Mouse (Mus musculus) heart, embryonic 12.5 days (tissue): ENCODE data around the gene Frem2. TPM values are rescaled to one million over a fixed set of nuclear protein-coding genes. Genes with fewer than 3 reads are reported as not detected.

Source experiments
- ATAC-seq: fragments of 200-750 bp; cut with Nextera tagmentation; 2 replicates; pipeline ENCODE4 v1.8.0; 2017; ENCODE audit warnings: moderate TSS enrichment, moderate library complexity; ENCODE audit not compliant: insufficient number of reproducible peaks, low FRiP score
- H3K27ac ChIP-seq: fragments of 300-500 bp; sonication (generic); 2 replicates; pipeline ENCODE4 v1.5.1; 2016; ENCODE audit warnings: mild to moderate bottlenecking, moderate library complexity; ENCODE audit not compliant: poor library complexity, severe bottlenecking
- H3K27me3 ChIP-seq: fragments of 300-500 bp; sonication (generic); replicated peaks from 2 replicates; pipeline ENCODE4 v1.6.1; 2016; ENCODE audit warnings: mild to moderate bottlenecking, moderate library complexity
- H3K36me3 ChIP-seq: fragments of 300-500 bp; sonication (generic); 2 replicates; pipeline ENCODE4 v1.6.1; 2016; ENCODE audit warnings: mild to moderate bottlenecking, moderate library complexity
- H3K4me1 ChIP-seq: fragments of 300-500 bp; sonication (generic); replicated peaks from 2 replicates; pipeline ENCODE4 v1.6.1; 2016; ENCODE audit warnings: mild to moderate bottlenecking
- H3K4me2 ChIP-seq: fragments of 300-500 bp; sonication (generic); 2 replicates; pipeline ENCODE4 v1.6.1; 2016; ENCODE audit warnings: mild to moderate bottlenecking, moderate library complexity
- H3K4me3 ChIP-seq: fragments of 300-500 bp; sonication (generic); 2 replicates; pipeline ENCODE4 v1.5.1; 2016; ENCODE audit warnings: mild to moderate bottlenecking
- H3K9ac ChIP-seq: fragments of 300-500 bp; sonication (generic); 2 replicates; pipeline ENCODE4 v1.6.1; 2016; ENCODE audit warnings: mild to moderate bottlenecking, moderate library complexity
- H3K9me3 ChIP-seq: fragments of 300-500 bp; sonication (generic); replicated peaks from 2 replicates; pipeline ENCODE4 v1.6.1; 2016; ENCODE audit warnings: mild to moderate bottlenecking, moderate library complexity
- WGBS: fragments of 180-500 bp; shearing (Covaris S2); methylation state at CpG from one replicate; pipeline ENCODE4 v1.1.7; 2016; 5-methylcytosine and 5-hydroxymethylcytosine counted together
- polyA plus RNA-seq: library from polyadenylated mRNA; unstranded; fragments of >200 nt; fragmentation: Nextera tagmentation; extraction: Ambion mirVana; gene quantifications from 2 replicates; pipeline ENCODE4 v1.2.1, GENCODE M21; 2016

Gene Frem2
- polyA plus RNA-seq = 7.0 and 7.9 TPM in 2 replicates

GRCm38 (mm10) chr3:53656878-53657561, at the start of gene Frem2:
Gene Frem2, minus strand, starts transcription at chr3:53657355.
- WGBS = under 1% methylated on average over 34 of the region's 34 CpGs
- H3K9ac ChIP-seq = peak within 1 kb of the TSS; percentile 69
- H3K27me3 ChIP-seq = peaks cover 16% of the 10 kb centered on the region
- H3K27ac ChIP-seq = peak within 1 kb of the TSS; percentile 52
- peak within 1 kb of the TSS; percentile 93 for H3K4me2 ChIP-seq
- peaks cover 27% of the 10 kb centered on the region for H3K36me3 ChIP-seq
- peaks cover 12% of the 10 kb centered on the region for H3K9me3 ChIP-seq
- peak within 1 kb of the TSS; percentile 62 for H3K4me3 ChIP-seq
- peak; percentile 89 for ATAC-seq
- H3K4me1 ChIP-seq = peaks cover 12% of the 10 kb centered on the region

GRCm38 (mm10) chr3:53705992-53706495, 48.9 kb upstream of the Frem2 start:
- ATAC-seq = no peak
- Histone ChIP-seq H3K4me1 (peaks cover 28% of the 10 kb centered on the region), H3K27me3 (no peaks in the 10 kb centered on the region), H3K36me3 (no peaks in the 10 kb centered on the region), H3K4me2 (no peak overlapping the region), H3K9me3 (no peaks in the 10 kb centered on the region), H3K9ac (no peak overlapping the region), H3K4me3 (no peak overlapping the region), H3K27ac (no peak overlapping the region)
- WGBS = 77% methylated on average over 6 of the region's 6 CpGs

- H3K27ac ChIP-seq = peak overlapping the region; percentile 15; the same call in 1 of the 2 replicates
Measured at GRCm38 (mm10) chr3:53703126-53703505, 46.0 kb upstream of the Frem2 start.

GRCm38 (mm10) chr3:53702421-53703125, 45.4 kb upstream of the Frem2 start:
- 40% methylated on average over 9 of the region's 9 CpGs for WGBS
- H3K36me3 ChIP-seq = no peaks in the 10 kb centered on the region
- no peak overlapping the region for H3K9ac ChIP-seq
- no peaks in the 10 kb centered on the region for H3K27me3 ChIP-seq
- peaks cover 20% of the 10 kb centered on the region for H3K4me1 ChIP-seq
- no peak overlapping the region for H3K4me3 ChIP-seq
- H3K27ac ChIP-seq = no peak overlapping the region
- no peaks in the 10 kb centered on the region for H3K9me3 ChIP-seq
- no peak for ATAC-seq
- H3K4me2 ChIP-seq = no peak overlapping the region

More at GRCm38 (mm10) chr3:53703126-53703505, 46.0 kb upstream of the Frem2 start:
- no peak overlapping the region for H3K4me3 ChIP-seq
- no peak overlapping the region for H3K4me2 ChIP-seq
- 0 out of 2 replicates have a peak overlapping the region, but pooled peaks have one; percentile 8 for H3K9ac ChIP-seq
- no peaks in the 10 kb centered on the region for H3K27me3 ChIP-seq
- 53% methylated on average over 8 of the region's 8 CpGs for whole genome bisulfite sequencing
- H3K36me3 ChIP-seq = no peaks in the 10 kb centered on the region
- no peaks in the 10 kb centered on the region for H3K9me3 ChIP-seq
- H3K4me1 ChIP-seq = peaks cover 23% of the 10 kb centered on the region
- ATAC-seq = no peak

GRCm38 (mm10) chr3:53701940-53702339, 44.8 kb upstream of the Frem2 start:
- no peak overlapping the region for H3K27ac ChIP-seq
- H3K4me2 ChIP-seq = no peak overlapping the region
- ATAC-seq = no peak
- H3K9me3 ChIP-seq = no peaks in the 10 kb centered on the region
- H3K9ac ChIP-seq = no peak overlapping the region
- 48% methylated on average over 1 of the region's 1 CpGs for WGBS
- H3K4me1 ChIP-seq = peaks cover 14% of the 10 kb centered on the region
- H3K27me3 ChIP-seq = no peaks in the 10 kb centered on the region
- no peak overlapping the region for H3K4me3 ChIP-seq
- H3K36me3 ChIP-seq = no peaks in the 10 kb centered on the region

- Histone ChIP-seq H3K9ac (no peak overlapping the region), H3K27ac (no peak overlapping the region), H3K9me3 (no peaks in the 10 kb centered on the region), H3K4me2 (no peak overlapping the region), H3K36me3 (no peaks in the 10 kb centered on the region), H3K4me1 (peaks cover 3% of the 10 kb centered on the region; the same call in 1 of the 2 replicates), H3K27me3 (no peaks in the 10 kb centered on the region), H3K4me3 (no peak overlapping the region)
- no peak for ATAC-seq
- WGBS = 71% methylated on average over 6 of the region's 6 CpGs
Measured at GRCm38 (mm10) chr3:53687776-53688175, 30.6 kb upstream of the Frem2 start.

- H3K27ac ChIP-seq = no peak overlapping the region
- H3K9me3 ChIP-seq = no peaks in the 10 kb centered on the region
- no peaks in the 10 kb centered on the region for H3K36me3 ChIP-seq
- WGBS = 73% methylated on average over 2 of the region's 2 CpGs
- no peak overlapping the region for H3K9ac ChIP-seq
- no peak overlapping the region for H3K4me3 ChIP-seq
- no peak for ATAC-seq
- H3K4me2 ChIP-seq = no peak overlapping the region
- peaks cover 6% of the 10 kb centered on the region; the same call in 1 of the 2 replicates for H3K4me1 ChIP-seq
- H3K27me3 ChIP-seq = no peaks in the 10 kb centered on the region
Measured at GRCm38 (mm10) chr3:53682244-53682643, 25.1 kb upstream of the Frem2 start.

GRCm38 (mm10) chr3:53680816-53681215, 23.7 kb upstream of the Frem2 start:
- H3K9ac ChIP-seq = no peak overlapping the region
- H3K36me3 ChIP-seq = no peaks in the 10 kb centered on the region
- no peaks in the 10 kb centered on the region for H3K9me3 ChIP-seq
- no peaks in the 10 kb centered on the region for H3K27me3 ChIP-seq
- H3K4me1 ChIP-seq = 0 out of 2 replicates have a peak, but pooled peaks cover 2% of the 10 kb centered on the region
- no peak for ATAC-seq
- no peak overlapping the region for H3K27ac ChIP-seq
- H3K4me2 ChIP-seq = no peak overlapping the region
- H3K4me3 ChIP-seq = no peak overlapping the region
- 4% methylated on average over 2 of the region's 2 CpGs for WGBS

- Histone ChIP-seq H3K4me2 (no peak overlapping the region), H3K9ac (no peak overlapping the region), H3K4me3 (no peak overlapping the region), H3K9me3 (no peaks in the 10 kb centered on the region), H3K27ac (no peak overlapping the region), H3K27me3 (no peaks in the 10 kb centered on the region), H3K36me3 (no peaks in the 10 kb centered on the region), H3K4me1 (peaks cover 30% of the 10 kb centered on the region)
- 14% methylated on average over 1 of the region's 1 CpGs for WGBS
- ATAC-seq = peak; percentile 84; the same call in 1 of the 2 replicates
Measured at GRCm38 (mm10) chr3:53674225-53674624, 17.1 kb upstream of the Frem2 start.

- H3K36me3 ChIP-seq = no peaks in the 10 kb centered on the region
- H3K27ac ChIP-seq = no peak overlapping the region
- 71% methylated on average over 2 of the region's 2 CpGs for WGBS
Measured at GRCm38 (mm10) chr3:53669736-53670135, 12.6 kb upstream of the Frem2 start.

More at GRCm38 (mm10) chr3:53669736-53670135, 12.6 kb upstream of the Frem2 start:
- H3K9me3 ChIP-seq = no peaks in the 10 kb centered on the region
- H3K4me1 ChIP-seq = peaks cover 28% of the 10 kb centered on the region
- no peak overlapping the region for H3K9ac ChIP-seq
- H3K4me3 ChIP-seq = no peak overlapping the region
- ATAC-seq = no peak
- H3K4me2 ChIP-seq = no peak overlapping the region
- no peaks in the 10 kb centered on the region for H3K27me3 ChIP-seq
